Mouse (Mus musculus): ENCODE measurements around the gene Gstp3. TPM values are rescaled to one million over a fixed set of nuclear protein-coding genes. Genes with fewer than 3 reads are reported as not detected.
"Not testable (repeated sequence)": the region's sequence is repeated elsewhere in the genome, so short reads cannot be mapped to it uniquely, and the experiment has no call there.

Gene Gstp3
- total RNA-seq, 2 experiments from 2014 or later = not detected

GRCm38 (mm10) chr19:4091383-4091782 is 32.0 kb upstream of the Gstp3 start:
- DNase-seq (ENCODE audit: low spot score in 2 of 2) = no peak

- DNase-seq (ENCODE audit: low spot score in 2 of 2) = no peak
Observed at GRCm38 (mm10) chr19:4090446-4090845, 31.1 kb upstream of the Gstp3 start.

- DNase-seq (ENCODE audit: low spot score in 2 of 2) = no peak
Observed at GRCm38 (mm10) chr19:4089128-4089527, 29.8 kb upstream of the Gstp3 start.

- no peak for DNase-seq (ENCODE audit: low spot score in 2 of 2)
Observed at GRCm38 (mm10) chr19:4088146-4088545, 28.8 kb upstream of the Gstp3 start.

GRCm38 (mm10) chr19:4087090-4087489 is 27.7 kb upstream of the Gstp3 start:
- no peak for DNase-seq (ENCODE audit: low spot score in 2 of 2)

GRCm38 (mm10) chr19:4086156-4086555 is 26.8 kb upstream of the Gstp3 start:
- no peak for DNase-seq (ENCODE audit: low spot score in 2 of 2)

- DNase-seq (ENCODE audit: low spot score in 2 of 2) = no peak
Observed at GRCm38 (mm10) chr19:4084984-4085383, 25.6 kb upstream of the Gstp3 start.

GRCm38 (mm10) chr19:4083826-4084225 is 24.5 kb upstream of the Gstp3 start:
- DNase-seq (ENCODE audit: low spot score in 2 of 2) = no peak

GRCm38 (mm10) chr19:4083316-4083715 is 23.9 kb upstream of the Gstp3 start:
- no peak for DNase-seq (ENCODE audit: low spot score in 2 of 2)

GRCm38 (mm10) chr19:4082219-4082965 is 23.0 kb upstream of the Gstp3 start:
- no peak for DNase-seq (ENCODE audit: low spot score in 2 of 2)

- DNase-seq (ENCODE audit: low spot score in 2 of 2) = no peak
Observed at GRCm38 (mm10) chr19:4081394-4081793, 22.0 kb upstream of the Gstp3 start, which contains the start of gene Cabp2. TSS of gene Cabp2 (plus strand) at chr19:4081578.

GRCm38 (mm10) chr19:4080511-4081009 is 21.2 kb upstream of the Gstp3 start:
- DNase-seq (ENCODE audit: low spot score in 2 of 2) = no peak

- no peak for DNase-seq (ENCODE audit: low spot score in 2 of 2)
Observed at GRCm38 (mm10) chr19:4079594-4079993, 20.2 kb upstream of the Gstp3 start.

- no peak for DNase-seq (ENCODE audit: low spot score in 2 of 2)
Observed at GRCm38 (mm10) chr19:4075531-4075930, 16.2 kb upstream of the Gstp3 start.

GRCm38 (mm10) chr19:4072706-4073424 is 13.5 kb upstream of the Gstp3 start:
- DNase-seq (ENCODE audit: low spot score in 2 of 2) = no peak

GRCm38 (mm10) chr19:4071406-4071805 is 12.0 kb upstream of the Gstp3 start:
- no peak for DNase-seq (ENCODE audit: low spot score in 2 of 2)

- DNase-seq (ENCODE audit: low spot score in 2 of 2) = no peak
Observed at GRCm38 (mm10) chr19:4070756-4071155, 11.4 kb upstream of the Gstp3 start.

GRCm38 (mm10) chr19:4070311-4070710 is 10.9 kb upstream of the Gstp3 start:
- DNase-seq (ENCODE audit: low spot score in 2 of 2) = no peak

GRCm38 (mm10) chr19:4068717-4069410 is 9.5 kb upstream of the Gstp3 start:
- DNase-seq (ENCODE audit: low spot score in 2 of 2) = no peak

- DNase-seq (ENCODE audit: low spot score in 2 of 2) = not testable (repeated sequence)
Observed at GRCm38 (mm10) chr19:4068242-4068641, 8.9 kb upstream of the Gstp3 start.

- no peak for DNase-seq (ENCODE audit: low spot score in 2 of 2)
Observed at GRCm38 (mm10) chr19:4066877-4067276, 7.5 kb upstream of the Gstp3 start.

GRCm38 (mm10) chr19:4066280-4066679 is 6.9 kb upstream of the Gstp3 start:
- DNase-seq (ENCODE audit: low spot score in 2 of 2) = no peak
